13 mouse cellular contexts compared by ENCODE assay signal in the genomic region with DNA sequence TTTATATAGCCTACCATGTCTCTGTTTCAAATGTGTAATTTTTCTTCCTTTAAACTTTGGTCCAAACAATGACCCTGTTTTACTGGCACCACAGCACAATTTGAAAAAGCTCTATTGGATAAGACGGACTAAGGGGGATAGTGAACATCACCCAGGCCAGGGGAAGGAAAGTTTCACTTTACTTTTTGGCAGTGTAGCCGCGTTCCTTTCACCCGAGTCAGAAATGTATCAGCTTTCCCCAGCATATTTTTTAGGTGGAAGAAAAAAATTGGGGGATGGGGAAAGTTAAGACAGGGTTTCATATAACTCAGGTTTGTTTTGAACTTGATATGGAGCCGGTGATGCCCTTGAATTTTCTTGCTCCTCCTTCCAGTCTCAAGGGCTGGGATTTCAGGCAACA. TPM values are rescaled to one million over a fixed set of nuclear protein-coding genes. Genes with fewer than 3 reads are reported as not detected.
A peak's percentile ranks its signal among the peaks of the same experiment; 100 is the strongest.
DNase-seq lines count a peak whose midpoint lies in the region; ATAC-seq lines count a peak whose summit lies in the region.
"Had no signal": no experiment of that assay in that cellular context is flagged by ENCODE, and none has a peak within 500 bp of the region (broad histone marks: within the 10 kb centered on the region; RNA-seq: fewer than 3 reads in every experiment).

No protein-coding gene starts in this region.

- no peaks in the 10 kb centered on the region for H3K4me1 ChIP-seq in embryonic facial prominence, embryonic 11.5 days (ENCODE audit: control insufficient read depth, insufficient read depth, low read length)
- peaks cover 10% of the 10 kb centered on the region for H3K4me1 ChIP-seq in embryonic facial prominence, embryonic 10.5 days

- no peak overlapping the region for H3K9ac ChIP-seq in embryonic facial prominence, embryonic 11.5 days (replicated peaks; ENCODE audit: low read length)
- H3K9ac ChIP-seq: neural tube, embryonic 15.5 days had no signal

- H3K4me3 ChIP-seq in embryonic facial prominence, embryonic 11.5 days (ENCODE audit: low read depth, low read length), result no peak overlapping the region
- H3K4me3 ChIP-seq in embryonic facial prominence, embryonic 10.5 days, result no peak overlapping the region

- H3K27ac ChIP-seq in embryonic facial prominence, embryonic 11.5 days (replicated peaks; ENCODE audit: low read depth, low read length), result no peak overlapping the region
- no peak overlapping the region for H3K27ac ChIP-seq in embryonic facial prominence, embryonic 10.5 days (replicated peaks)
- H3K27ac ChIP-seq: limb, embryonic 13.5 days; neural tube, embryonic 15.5 days had no signal

- intact Hi-C loops in gastrocnemius, postnatal 14 days (cut with DNase I; ENCODE audit: low total_unique reads), result loop anchor here (10.0 kb wide), 1 partner anchor 193 kb away; no protein-coding TSS in a partner anchor

- 60% methylated on average over 5 of the region's 5 CpGs for WGBS in embryonic facial prominence, embryonic 11.5 days
- WGBS in embryonic facial prominence, embryonic 10.5 days, result 76% methylated on average over 5 of the region's 5 CpGs

- no peaks in the 10 kb centered on the region for H3K36me3 ChIP-seq in embryonic facial prominence, embryonic 11.5 days (replicated peaks; ENCODE audit: control insufficient read depth, insufficient read depth, low read depth, low read length)
- peaks cover 14% of the 10 kb centered on the region for H3K36me3 ChIP-seq in embryonic facial prominence, embryonic 10.5 days (replicated peaks)

- peak; percentile 10 for DNase-seq in embryonic facial prominence, embryonic 11.5 days (ENCODE audit: low spot score)
- no peak for DNase-seq in embryonic facial prominence, embryonic 10.5 days (ENCODE audit: low spot score)
- peak; percentile 99 for DNase-seq in 3T3-L1 (ENCODE audit: low read depth, low spot score)
- peak; percentile 74 for DNase-seq in adipocyte (ENCODE audit: low spot score)
- peak; percentile 27 for DNase-seq in gastrocnemius, postnatal 14 days
- DNase-seq in kidney, adult 11 months, result no peak
- DNase-seq in liver, result no peak
- DNase-seq in layer of hippocampus, adult 9-10 months (ENCODE audit: low spot score), result no peak
- DNase-seq: cerebellum, postnatal 36 days; kidney, postnatal 25 days; retina, postnatal 1 day had no signal

- no peak for ATAC-seq in embryonic facial prominence, embryonic 11.5 days (replicated peaks; ENCODE audit: insufficient number of reproducible peaks, low FRiP score, low TSS enrichment, low read depth)

- H3K27me3 ChIP-seq in embryonic facial prominence, embryonic 11.5 days (ENCODE audit: control insufficient read depth, insufficient read depth, low read length), result no peaks in the 10 kb centered on the region
- no peaks in the 10 kb centered on the region for H3K27me3 ChIP-seq in embryonic facial prominence, embryonic 10.5 days (replicated peaks; ENCODE audit: low read depth, poor library complexity, severe bottlenecking)
- H3K27me3 ChIP-seq: limb, embryonic 13.5 days; neural tube, embryonic 15.5 days had no signal

- no peak overlapping the region for H3K4me2 ChIP-seq in embryonic facial prominence, embryonic 11.5 days (ENCODE audit: low read depth, low read length)

- H3K9me3 ChIP-seq in embryonic facial prominence, embryonic 11.5 days (replicated peaks; ENCODE audit: control insufficient read depth, low read length), result no peaks in the 10 kb centered on the region
- no peaks in the 10 kb centered on the region for H3K9me3 ChIP-seq in embryonic facial prominence, embryonic 10.5 days
- H3K9me3 ChIP-seq: limb, embryonic 13.5 days; neural tube, embryonic 15.5 days had no signal

RNA-seq across cellular contexts. Expression of gene Ap4e1, which starts 1.0 kb away (rescaled TPM):
- polyA plus RNA-seq in embryonic facial prominence, embryonic 11.5 days (2014; fragmentation: Nextera tagmentation; extraction: Ambion mirVana), result 8.7 and 9.3 TPM in 2 replicates
- 12.4 and 12.9 TPM in 2 replicates for polyA plus RNA-seq in embryonic facial prominence, embryonic 10.5 days (2016; fragmentation: Nextera tagmentation; extraction: Ambion mirVana)
- 1 to 10 TPM; 6.6 to 7.4 TPM for total RNA-seq in gastrocnemius, postnatal 14 days (2021)

Comparison
In these comparisons a context has a peak if more than half of its experiments do, and no peak if none do; other contexts are left out.
1. DNase-seq: peak in embryonic facial prominence, embryonic 11.5 days (single experiment), 3T3-L1 (single experiment), adipocyte (single experiment) and gastrocnemius, postnatal 14 days (single experiment); none in embryonic facial prominence, embryonic 10.5 days (single experiment), kidney, adult 11 months (single experiment), liver (single experiment) and layer of hippocampus, adult 9-10 months (single experiment).